Comparison of ENCODE assay signal across 17 mouse cellular contexts in the genomic region with DNA sequence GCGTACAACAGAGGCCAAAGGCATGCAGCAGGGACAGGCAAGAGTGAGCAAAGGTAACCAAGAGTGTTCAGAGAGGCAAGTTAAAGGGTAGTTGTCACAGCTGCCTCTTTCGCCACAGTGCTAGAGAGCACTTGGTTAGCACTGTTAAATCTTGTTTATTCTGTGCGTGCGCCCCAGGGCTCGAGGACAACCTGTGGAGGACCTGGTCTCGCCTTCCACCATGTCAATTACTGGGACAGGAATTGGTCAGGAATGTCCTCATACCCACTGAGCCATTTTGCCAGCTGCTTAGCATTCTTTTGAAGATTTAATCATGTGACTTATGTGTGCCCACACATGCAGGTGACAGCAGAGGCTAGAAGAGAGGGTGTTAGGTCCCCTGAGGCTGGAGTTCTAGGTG. TPM values are rescaled to one million over a fixed set of nuclear protein-coding genes. Genes with fewer than 3 reads are reported as not detected.
"Had no signal": no experiment of that assay in that cellular context is flagged by ENCODE, and none has a peak within 500 bp of the region (broad histone marks: within the 10 kb centered on the region; RNA-seq: fewer than 3 reads in every experiment).

No protein-coding gene starts in this region.

- H3K9ac ChIP-seq: liver, embryonic 14.5 days; lung, embryonic 15.5 days; midbrain, embryonic 13.5 days; midbrain, embryonic 15.5 days; neural tube, embryonic 12.5 days; stomach, embryonic 15.5 days had no signal

- H3K4me1 ChIP-seq: lung, embryonic 15.5 days; midbrain, embryonic 13.5 days; midbrain, embryonic 15.5 days; neural tube, embryonic 12.5 days; stomach, embryonic 15.5 days had no signal

- H3K36me3 ChIP-seq: lung, embryonic 15.5 days; midbrain, embryonic 15.5 days had no signal

- H3K9me3 ChIP-seq: lung, embryonic 15.5 days; midbrain, embryonic 13.5 days; midbrain, embryonic 15.5 days; neural tube, embryonic 12.5 days; stomach, embryonic 15.5 days had no signal

- DNase-seq: lung, postnatal 4 days; right cerebral cortex, postnatal 14 days; thymus, adult 2 months; thymus, postnatal 25 days; thymus, postnatal 4 days had no signal

- H3K4me2 ChIP-seq: lung, embryonic 15.5 days; midbrain, embryonic 11.5 days; midbrain, embryonic 13.5 days; midbrain, embryonic 15.5 days; neural tube, embryonic 12.5 days; stomach, embryonic 15.5 days had no signal

- H3K27ac ChIP-seq: liver, embryonic 14.5 days; lung, embryonic 15.5 days; midbrain, embryonic 13.5 days; midbrain, embryonic 15.5 days; neural tube, embryonic 12.5 days; stomach, embryonic 15.5 days; stomach, postnatal 0 days had no signal

- H3K27me3 ChIP-seq: midbrain, embryonic 15.5 days; stomach, embryonic 15.5 days had no signal

- H3K4me3 ChIP-seq: lung, embryonic 15.5 days; midbrain, embryonic 13.5 days; midbrain, embryonic 15.5 days; neural tube, embryonic 12.5 days; stomach, embryonic 15.5 days had no signal

- ATAC-seq: midbrain, embryonic 13.5 days; midbrain, embryonic 15.5 days had no signal

RNA-seq across cellular contexts. Expression of gene Smim5, which starts 10.6 kb away (rescaled TPM):
- total RNA-seq: midbrain, postnatal 0 days had no signal
- polyA plus RNA-seq: testis, adult 2 months had no signal

RNA-seq across cellular contexts. Expression of gene Smim6, which starts 22.7 kb away (rescaled TPM):
- total RNA-seq: midbrain, postnatal 0 days; monocyte, adult 5-6 weeks; neutrophil, adult 5-6 weeks had no signal

RNA-seq across cellular contexts. Expression of gene Myo15b, which starts 31.0 kb away (rescaled TPM):
- total RNA-seq: midbrain, postnatal 0 days; monocyte, adult 5-6 weeks; neutrophil, adult 5-6 weeks had no signal
- polyA plus RNA-seq: midbrain, embryonic 11.5 days had no signal
